Mouse (Mus musculus): Measurements from ENCODE around the gene Cabcoco1. TPM values are rescaled to one million over a fixed set of nuclear protein-coding genes. Genes with fewer than 3 reads are reported as not detected.

Cabcoco1 gene
- polyA plus RNA-seq, 1 experiment from 2014 or later: 4.0 TPM

- Histone ChIP-seq H3K9me3 (ENCODE audit: control insufficient read depth) (no peaks in the 10 kb centered on the region), H3K27ac (ENCODE audit: low read depth, low read length) (no peak overlapping the region)
These were observed 107.6 kb downstream of the Cabcoco1 start for GRCm38 (mm10) chr10:68434045-68434639.

GRCm38 (mm10) chr10:68431346-68431745 lies 110.3 kb downstream of the Cabcoco1 start:
- Histone ChIP-seq H3K27me3 (replicated peaks; ENCODE audit: control insufficient read depth, insufficient read depth, low read length) (no peaks in the 10 kb centered on the region), H3K27ac (ENCODE audit: low read depth, low read length) (no peak overlapping the region), H3K4me3 (ENCODE audit: low read depth, low read length) (no peak overlapping the region), H3K36me3 (ENCODE audit: control insufficient read depth, insufficient read depth) (no peaks in the 10 kb centered on the region), H3K9me3 (ENCODE audit: control insufficient read depth) (no peaks in the 10 kb centered on the region), H3K4me2 (replicated peaks; ENCODE audit: low read depth) (no peak overlapping the region), H3K4me1 (replicated peaks; ENCODE audit: control insufficient read depth, insufficient read depth, low read length) (no peaks in the 10 kb centered on the region; the same call in 1 of the 2 replicates), H3K9ac (ENCODE audit: low read depth, low read length) (no peak overlapping the region)
- TF ChIP-seq CTCF (IDR thresholded peaks at IDR 0.05; ENCODE audit: low read depth): no peak
- 88% methylated on average over 6 of the region's 6 CpGs for WGBS
- ATAC-seq: no peak

More at GRCm38 (mm10) chr10:68434045-68434639, 107.6 kb downstream of the Cabcoco1 start:
- Histone ChIP-seq H3K4me1 (replicated peaks; ENCODE audit: control insufficient read depth, insufficient read depth, low read length) (no peaks in the 10 kb centered on the region; the same call in 1 of the 2 replicates), H3K36me3 (ENCODE audit: control insufficient read depth, insufficient read depth) (no peaks in the 10 kb centered on the region), H3K27me3 (replicated peaks; ENCODE audit: control insufficient read depth, insufficient read depth, low read length) (no peaks in the 10 kb centered on the region), H3K4me2 (replicated peaks; ENCODE audit: low read depth) (no peak overlapping the region), H3K9ac (ENCODE audit: low read depth, low read length) (no peak overlapping the region), H3K4me3 (ENCODE audit: low read depth, low read length) (no peak overlapping the region)
- no peak for TF ChIP-seq CTCF (IDR thresholded peaks at IDR 0.05; ENCODE audit: low read depth)
- no peak for ATAC-seq
- 73% methylated on average over 9 of the region's 9 CpGs for WGBS

- no peak overlapping the region for H3K27ac ChIP-seq (ENCODE audit: low read depth, low read length)
- H3K4me3 ChIP-seq (ENCODE audit: low read depth, low read length): no peak overlapping the region
- H3K9me3 ChIP-seq (ENCODE audit: control insufficient read depth): no peaks in the 10 kb centered on the region
- 84% methylated on average over 13 of the region's 13 CpGs for WGBS
- ATAC-seq: no peak
- no peaks in the 10 kb centered on the region for H3K27me3 ChIP-seq (replicated peaks; ENCODE audit: control insufficient read depth, insufficient read depth, low read length)
- H3K36me3 ChIP-seq (ENCODE audit: control insufficient read depth, insufficient read depth): no peaks in the 10 kb centered on the region
- H3K4me2 ChIP-seq (replicated peaks; ENCODE audit: low read depth): no peak overlapping the region
- TF ChIP-seq CTCF (IDR thresholded peaks at IDR 0.05; ENCODE audit: low read depth): no peak
- no peak overlapping the region for H3K9ac ChIP-seq (ENCODE audit: low read depth, low read length)
- no peaks in the 10 kb centered on the region for H3K4me1 ChIP-seq (replicated peaks; ENCODE audit: control insufficient read depth, insufficient read depth, low read length)
These were observed 110.8 kb downstream of the Cabcoco1 start for GRCm38 (mm10) chr10:68430929-68431328.

GRCm38 (mm10) chr10:68420393-68420920 lies 121.2 kb downstream of the Cabcoco1 start:
- no peak for TF ChIP-seq CTCF (IDR thresholded peaks at IDR 0.05; ENCODE audit: low read depth)
- 84% methylated on average over 7 of the region's 7 CpGs for WGBS

GRCm38 (mm10) chr10:68419893-68420292 lies 121.8 kb downstream of the Cabcoco1 start:
- no peaks in the 10 kb centered on the region for H3K36me3 ChIP-seq (ENCODE audit: control insufficient read depth, insufficient read depth)
- WGBS: 54% methylated on average over 2 of the region's 2 CpGs
- TF ChIP-seq CTCF (IDR thresholded peaks at IDR 0.05; ENCODE audit: low read depth): no peak

More at GRCm38 (mm10) chr10:68420393-68420920, 121.2 kb downstream of the Cabcoco1 start:
- no peaks in the 10 kb centered on the region for H3K9me3 ChIP-seq (ENCODE audit: control insufficient read depth)
- no peaks in the 10 kb centered on the region for H3K36me3 ChIP-seq (ENCODE audit: control insufficient read depth, insufficient read depth)
- no peak overlapping the region for H3K4me2 ChIP-seq (replicated peaks; ENCODE audit: low read depth)
- ATAC-seq: no peak
- H3K27ac ChIP-seq (ENCODE audit: low read depth, low read length): no peak overlapping the region
- H3K4me3 ChIP-seq (ENCODE audit: low read depth, low read length): no peak overlapping the region
- no peak overlapping the region for H3K9ac ChIP-seq (ENCODE audit: low read depth, low read length)
- H3K4me1 ChIP-seq (replicated peaks; ENCODE audit: control insufficient read depth, insufficient read depth, low read length): no peaks in the 10 kb centered on the region
- H3K27me3 ChIP-seq (replicated peaks; ENCODE audit: control insufficient read depth, insufficient read depth, low read length): no peaks in the 10 kb centered on the region

GRCm38 (mm10) chr10:68417074-68417790 lies 124.5 kb downstream of the Cabcoco1 start:
- Histone ChIP-seq H3K4me3 (ENCODE audit: low read depth, low read length) (no peak overlapping the region), H3K36me3 (ENCODE audit: control insufficient read depth, insufficient read depth) (no peaks in the 10 kb centered on the region), H3K9ac (ENCODE audit: low read depth, low read length) (no peak overlapping the region), H3K4me2 (replicated peaks; ENCODE audit: low read depth) (no peak overlapping the region), H3K27me3 (replicated peaks; ENCODE audit: control insufficient read depth, insufficient read depth, low read length) (no peaks in the 10 kb centered on the region), H3K4me1 (replicated peaks; ENCODE audit: control insufficient read depth, insufficient read depth, low read length) (no peaks in the 10 kb centered on the region), H3K9me3 (ENCODE audit: control insufficient read depth) (no peaks in the 10 kb centered on the region), H3K27ac (ENCODE audit: low read depth, low read length) (no peak overlapping the region)
- no peak for TF ChIP-seq CTCF (IDR thresholded peaks at IDR 0.05; ENCODE audit: low read depth)
- ATAC-seq: no peak
- WGBS: 86% methylated on average over 13 of the region's 13 CpGs

More at GRCm38 (mm10) chr10:68419893-68420292, 121.8 kb downstream of the Cabcoco1 start:
- no peak overlapping the region for H3K9ac ChIP-seq (ENCODE audit: low read depth, low read length)
- H3K27ac ChIP-seq (ENCODE audit: low read depth, low read length): no peak overlapping the region
- no peak overlapping the region for H3K4me2 ChIP-seq (replicated peaks; ENCODE audit: low read depth)
- H3K9me3 ChIP-seq (ENCODE audit: control insufficient read depth): no peaks in the 10 kb centered on the region
- H3K27me3 ChIP-seq (replicated peaks; ENCODE audit: control insufficient read depth, insufficient read depth, low read length): no peaks in the 10 kb centered on the region
- no peak overlapping the region for H3K4me3 ChIP-seq (ENCODE audit: low read depth, low read length)
- no peak for ATAC-seq
- no peaks in the 10 kb centered on the region for H3K4me1 ChIP-seq (replicated peaks; ENCODE audit: control insufficient read depth, insufficient read depth, low read length)
